Mouse (Mus musculus) bone marrow, adult 2 months (tissue): ENCODE measurements around the gene Zfp827.

ENCODE experiments used
- CTCF ChIP-seq: fragments of 200-500 bp; IDR thresholded peaks from 2 replicates; pipeline ENCODE4 v1.5.1; 2011; ENCODE audit warnings: low read length, control low read depth; ENCODE audit not compliant: control insufficient read depth, insufficient read depth
- POLR2A ChIP-seq: fragments of 200-500 bp; IDR thresholded peaks from 2 replicates; pipeline ENCODE4 v1.6.1; 2011; ENCODE audit warnings: low read depth, mild to moderate bottlenecking, control low read depth, low read length, borderline replicate concordance; ENCODE audit not compliant: control insufficient read depth

- TF ChIP-seq POLR2A (no peak), CTCF (no peak)
These were observed 122.4 kb downstream of the Zfp827 start for GRCm38 (mm10) chr8:79150544-79151192.
